ENCODE assay signal across 8 mouse cellular contexts in the genomic region with DNA sequence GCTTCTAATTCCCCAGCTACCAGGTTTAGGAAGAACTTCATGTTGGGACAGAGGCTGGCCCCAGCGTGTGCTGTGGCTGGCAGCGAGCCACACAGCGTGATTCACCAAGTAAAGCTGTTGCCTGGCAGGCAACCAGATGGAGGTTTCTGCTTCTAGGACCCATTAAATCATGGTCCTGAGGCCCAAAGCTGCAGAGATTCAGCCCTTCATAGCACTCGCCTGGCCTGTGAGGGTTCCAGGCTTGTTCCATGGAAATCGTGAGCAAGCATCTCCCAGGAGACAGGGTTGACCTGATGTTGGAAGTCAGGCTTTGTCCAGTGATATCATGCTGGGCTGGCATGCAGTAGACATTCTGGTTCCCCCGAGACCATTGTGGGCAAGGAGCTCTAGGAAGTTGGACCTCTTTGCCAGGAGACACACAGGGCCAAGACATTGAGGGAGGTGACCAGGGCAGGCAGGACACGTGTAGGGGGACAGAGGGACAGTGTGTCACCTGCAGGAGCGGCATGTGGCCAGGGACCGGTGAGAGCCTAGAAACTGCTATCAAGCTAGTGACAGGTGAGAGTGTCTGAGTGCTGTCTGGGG. TPM values are rescaled to one million over a fixed set of nuclear protein-coding genes. Genes with fewer than 3 reads are reported as not detected.
DNase-seq lines count a peak whose midpoint lies in the region; ATAC-seq and TF ChIP-seq lines count a peak whose summit lies in the region.

No protein-coding gene starts in this region.

- TF ChIP-seq CTCF in Patski (IDR thresholded peaks at IDR 0.05), result no peak
- TF ChIP-seq CTCF in embryonic fibroblast, embryonic 13.5 days (IDR thresholded peaks at IDR 0.05; ENCODE audit: borderline replicate concordance, insufficient read depth, low read length), result no peak
- TF ChIP-seq CTCF in small intestine, adult 2 months (IDR thresholded peaks at IDR 0.05; ENCODE audit: extremely low read depth, insufficient read length, insufficient replicate concordance, low read depth, low read length), result no peak

- H3K4me3 ChIP-seq in embryonic fibroblast, embryonic 13.5 days (ENCODE audit: insufficient read depth, low read length), result no peak overlapping the region
- H3K4me3 ChIP-seq in limb, embryonic 13.5 days, result no peak overlapping the region
- H3K4me3 ChIP-seq in small intestine, adult 2 months (ENCODE audit: low read depth, low read length), result no peak overlapping the region

- TF ChIP-seq POLR2A in embryonic fibroblast, embryonic 13.5 days (IDR thresholded peaks at IDR 0.05; ENCODE audit: low read depth, low read length), result no peak
- no peak for TF ChIP-seq POLR2A in small intestine, adult 2 months (IDR thresholded peaks at IDR 0.05; ENCODE audit: low read depth, low read length)

- no peaks in the 10 kb centered on the region for H3K27me3 ChIP-seq in Patski
- H3K27me3 ChIP-seq in limb, embryonic 13.5 days, result no peaks in the 10 kb centered on the region
- H3K27me3 ChIP-seq in small intestine, adult 2 months (ENCODE audit: control insufficient read depth, insufficient read depth, low read length), result no peaks in the 10 kb centered on the region

- CTCF ChIA-PET in Patski (lab: Charles Lee), result interaction anchor here (1.2 to 1.4 kb wide), 2 partner anchors 10 to 72 kb away, joined by 3 to 4 read pairs; no protein-coding TSS in a partner anchor

- H3K4me1 ChIP-seq in embryonic fibroblast, embryonic 13.5 days (ENCODE audit: control insufficient read depth, insufficient read depth, low read length), result peaks cover 55% of the 10 kb centered on the region
- H3K4me1 ChIP-seq in limb, embryonic 13.5 days, result peaks cover 67% of the 10 kb centered on the region
- peaks cover 5% of the 10 kb centered on the region for H3K4me1 ChIP-seq in small intestine, adult 2 months (ENCODE audit: control insufficient read depth, insufficient read depth, insufficient read length, low read length)

- POLR2A ChIA-PET in Patski (lab: Charles Lee), result interaction anchor here (1.1 kb wide), 1 partner anchor 15 kb away, joined by 3 read pairs; no protein-coding TSS in a partner anchor

- DNase-seq in 3T3-L1 (ENCODE audit: low read depth, low spot score), result peak; percentile 96
- peak; percentile 84 for DNase-seq in Patski (ENCODE audit: low read depth, low spot score)
- DNase-seq in heart, postnatal 14 days, result peak; percentile 79 to 80
- no peak for DNase-seq in spleen, postnatal 10 days (ENCODE audit: low spot score in 2 of 2)
- DNase-seq in embryo, embryonic 11 days, result no peak

- intact Hi-C loops in heart, postnatal 14 days (cut with DNase I), result no loop called here

- WGBS in limb, embryonic 13.5 days, result 65% methylated on average over 9 of the region's 9 CpGs
- 40% methylated on average over 9 of the region's 9 CpGs for WGBS in small intestine, adult 2 months

- peak; percentile 26 for ATAC-seq in Patski
- ATAC-seq in limb, embryonic 13.5 days (ENCODE audit: low FRiP score, low read depth), result no peak

- no peak overlapping the region for H3K9ac ChIP-seq in limb, embryonic 13.5 days

- no peaks in the 10 kb centered on the region for H3K9me3 ChIP-seq in limb, embryonic 13.5 days

- in situ Hi-C loops in Patski (cut with MboI; ENCODE audit: low pct_unique_long_range_greater_than_20kb), result no loop called here

- H3K4me2 ChIP-seq in limb, embryonic 13.5 days (replicated peaks), result no peak overlapping the region

- H3K27ac ChIP-seq in embryonic fibroblast, embryonic 13.5 days (ENCODE audit: insufficient read depth, low read length), result peak overlapping the region; percentile 62
- peak overlapping the region; percentile 96 for H3K27ac ChIP-seq in limb, embryonic 13.5 days
- H3K27ac ChIP-seq in small intestine, adult 2 months (ENCODE audit: insufficient read depth, low read depth, low read length), result peak overlapping the region; percentile 60

- peaks cover 60% of the 10 kb centered on the region for H3K36me3 ChIP-seq in limb, embryonic 13.5 days
- no peaks in the 10 kb centered on the region for H3K36me3 ChIP-seq in small intestine, adult 2 months (ENCODE audit: control insufficient read depth, insufficient read depth, low read length)

RNA-seq across cellular contexts. Expression of a gene that starts 50.5 kb away (rescaled TPM):
- 39.0 TPM for polyA plus RNA-seq in Patski (2021)
- polyA plus RNA-seq in embryonic fibroblast, embryonic 13.5 days (2011; ENCODE audit: insufficient read length, low read depth, missing spikeins), result 997 and 1,013 TPM in 2 replicates
- 100 to 1,000 TPM; 100 to 109 TPM for total RNA-seq in heart, postnatal 14 days (2021)
- polyA plus RNA-seq in limb, embryonic 13.5 days (2015; fragmentation: Nextera tagmentation; extraction: Ambion mirVana), result 128 and 133 TPM in 2 replicates
- polyA plus RNA-seq in small intestine, adult 2 months (2012; rRNA removed), result 7.8 and 12.3 TPM in 2 replicates

Comparison
In these comparisons a context has a peak if more than half of its experiments do, and no peak if none do; other contexts are left out.
1. DNase-seq: peak in 3T3-L1 (single experiment), Patski (single experiment) and heart, postnatal 14 days (2 of 2); none in spleen, postnatal 10 days (0 of 2) and embryo, embryonic 11 days (single experiment).
2. Peak in every context shown above with its lines, with median percentiles within 50 percentile points of each other: H3K27ac ChIP-seq.